Mouse (Mus musculus) spleen, adult 2 months (tissue): Measurements from ENCODE around the gene Gpr12.

Source experiments
- CTCF ChIP-seq: fragments of 200-500 bp; IDR thresholded peaks from 2 replicates; pipeline ENCODE4 v1.5.1; 2011; ENCODE audit warnings: mild to moderate bottlenecking, inconsistent platforms; ENCODE audit not compliant: insufficient read depth, insufficient read length, insufficient replicate concordance; ENCODE audit errors: extremely low read depth
- POLR2A ChIP-seq: fragments of 200-500 bp; IDR thresholded peaks from 2 replicates; pipeline ENCODE4 v1.6.1; 2011; ENCODE audit warnings: low read depth, low read length, inconsistent platforms

DNA sequence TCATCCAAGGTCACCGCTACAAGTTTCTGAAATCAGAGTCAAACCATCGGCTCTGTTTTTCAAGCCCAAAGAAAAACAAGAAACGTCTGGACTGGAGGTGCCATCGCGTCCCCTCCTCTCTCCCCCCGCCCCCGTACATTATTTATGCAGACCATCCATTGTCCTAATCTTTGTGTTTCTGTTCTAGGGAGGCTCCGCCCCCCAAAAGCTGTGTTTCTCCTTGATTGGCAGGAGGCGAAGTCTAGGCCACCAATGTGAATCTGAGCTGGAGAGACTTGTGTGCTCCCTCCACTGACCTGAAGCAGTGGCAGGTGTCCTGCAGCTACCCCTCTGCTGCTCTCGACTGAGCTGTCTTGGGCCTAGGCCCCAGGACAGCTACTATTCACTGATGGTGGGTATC lies 24.6 kb upstream of the Gpr12 start:
- no peak for TF ChIP-seq CTCF
- no peak for TF ChIP-seq POLR2A
